8 mouse cellular contexts compared by ENCODE assay signal in genomic region chr10:121305441-121305840, GRCm38 (mm10). TPM values are rescaled to one million over a fixed set of nuclear protein-coding genes. Genes with fewer than 3 reads are reported as not detected.
DNase-seq lines count a peak whose midpoint lies in the region; ATAC-seq lines count a peak whose summit lies in the region.

No protein-coding gene starts in this region.

- H3K4me1 ChIP-seq in kidney, embryonic 15.5 days = peaks cover 17% of the 10 kb centered on the region
- peaks cover 8% of the 10 kb centered on the region for H3K4me1 ChIP-seq in lung, embryonic 15.5 days
- peaks cover 19% of the 10 kb centered on the region for H3K4me1 ChIP-seq in midbrain, embryonic 13.5 days (replicated peaks)

- no peak for DNase-seq in kidney, adult 18-20 months
- DNase-seq in MEL-GATA-1-ER (ENCODE audit: extremely low read depth, low read depth) (peak; percentile 40), adipocyte (ENCODE audit: low spot score) (no peak)
- DNase-seq in left cerebral cortex, postnatal 4 days = no peak

- ATAC-seq in kidney, embryonic 15.5 days (replicated peaks; ENCODE audit: low FRiP score) = peak; percentile 70
- peak; percentile 94 for ATAC-seq in granulocyte monocyte progenitor cell, adult 5-6 weeks (replicated peaks; ENCODE audit: poor library complexity, severe bottlenecking)
- peak; percentile 35; the same call in 1 of the 2 replicates for ATAC-seq in lung, embryonic 15.5 days (ENCODE audit: borderline replicate concordance, extremely low read depth, low FRiP score, low TSS enrichment)
- no peak for ATAC-seq in midbrain, embryonic 13.5 days

- intact Hi-C loops in left cerebral cortex, postnatal 4 days (cut with DNase I) = no loop called here

- no peaks in the 10 kb centered on the region for H3K36me3 ChIP-seq in kidney, embryonic 15.5 days
- H3K36me3 ChIP-seq in lung, embryonic 15.5 days = no peaks in the 10 kb centered on the region
- H3K36me3 ChIP-seq in midbrain, embryonic 13.5 days = peaks cover 28% of the 10 kb centered on the region

- no peak overlapping the region for H3K27ac ChIP-seq in kidney, embryonic 15.5 days
- no peak overlapping the region for H3K27ac ChIP-seq in lung, embryonic 15.5 days
- no peak overlapping the region for H3K27ac ChIP-seq in midbrain, embryonic 13.5 days

- peaks cover 43% of the 10 kb centered on the region for H3K27me3 ChIP-seq in kidney, embryonic 15.5 days
- H3K27me3 ChIP-seq in lung, embryonic 15.5 days = peaks cover 24% of the 10 kb centered on the region
- no peaks in the 10 kb centered on the region for H3K27me3 ChIP-seq in midbrain, embryonic 13.5 days

- no peak overlapping the region for H3K4me3 ChIP-seq in kidney, embryonic 15.5 days (replicated peaks)
- H3K4me3 ChIP-seq in lung, embryonic 15.5 days = no peak overlapping the region
- no peak overlapping the region for H3K4me3 ChIP-seq in midbrain, embryonic 13.5 days (replicated peaks)

- no peak overlapping the region for H3K9ac ChIP-seq in kidney, embryonic 15.5 days
- H3K9ac ChIP-seq in lung, embryonic 15.5 days = no peak overlapping the region
- H3K9ac ChIP-seq in midbrain, embryonic 13.5 days (replicated peaks) = no peak overlapping the region

- no peak overlapping the region for H3K4me2 ChIP-seq in kidney, embryonic 15.5 days
- no peak overlapping the region for H3K4me2 ChIP-seq in lung, embryonic 15.5 days
- H3K4me2 ChIP-seq in midbrain, embryonic 13.5 days (replicated peaks) = no peak overlapping the region

- H3K9me3 ChIP-seq in kidney, embryonic 15.5 days (replicated peaks) = no peaks in the 10 kb centered on the region
- no peaks in the 10 kb centered on the region for H3K9me3 ChIP-seq in lung, embryonic 15.5 days
- no peaks in the 10 kb centered on the region for H3K9me3 ChIP-seq in midbrain, embryonic 13.5 days

- 26% methylated on average over 5 of the region's 5 CpGs for WGBS in kidney, embryonic 15.5 days
- WGBS in lung, embryonic 15.5 days = 21% methylated on average over 5 of the region's 5 CpGs
- WGBS in midbrain, embryonic 13.5 days = 30% methylated on average over 5 of the region's 5 CpGs

RNA-seq across cellular contexts. Expression of gene Tbc1d30, which starts 45.6 kb away (rescaled TPM):
- 0.33 and 0.57 TPM in 2 replicates for polyA plus RNA-seq in kidney, embryonic 15.5 days (2015; fragmentation: Nextera tagmentation; extraction: Ambion mirVana)
- not detected in 2 replicates for total RNA-seq in granulocyte monocyte progenitor cell, adult 5-6 weeks (2014; fragmentation: Nextera tagmentation)
- total RNA-seq in granulocyte monocyte progenitor cell, adult 5-6 weeks (2017) = 2.6 and 7.3 TPM in 2 replicates
- 2.8 and 3.5 TPM in 2 replicates for polyA plus RNA-seq in lung, embryonic 15.5 days (2015; fragmentation: Nextera tagmentation; extraction: Ambion mirVana)
- polyA plus RNA-seq in midbrain, embryonic 13.5 days (2015; fragmentation: Nextera tagmentation; extraction: Ambion mirVana) = 9.2 TPM in 2 replicates
- 10 to 100 TPM; 64.4 to 66.5 TPM for total RNA-seq in left cerebral cortex, postnatal 4 days (2021)

RNA-seq across cellular contexts. Expression of gene Gns, which starts 59.4 kb away (rescaled TPM):
- polyA plus RNA-seq in kidney, embryonic 15.5 days (2015; fragmentation: Nextera tagmentation; extraction: Ambion mirVana) = 41.5 and 46.0 TPM in 2 replicates
- 13.6 and 15.6 TPM in 2 replicates for total RNA-seq in granulocyte monocyte progenitor cell, adult 5-6 weeks (2014; fragmentation: Nextera tagmentation)
- 7.1 and 9.4 TPM in 2 replicates for total RNA-seq in granulocyte monocyte progenitor cell, adult 5-6 weeks (2017)
- 35.5 and 36.4 TPM in 2 replicates for polyA plus RNA-seq in lung, embryonic 15.5 days (2015; fragmentation: Nextera tagmentation; extraction: Ambion mirVana)
- 33.9 and 36.9 TPM in 2 replicates for polyA plus RNA-seq in midbrain, embryonic 13.5 days (2015; fragmentation: Nextera tagmentation; extraction: Ambion mirVana)
- 10 to 100 TPM; 61.0 to 67.6 TPM for total RNA-seq in left cerebral cortex, postnatal 4 days (2021)
